Mouse (Mus musculus): ENCODE data around the gene Mgat5.

Mgat5 gene

DNA sequence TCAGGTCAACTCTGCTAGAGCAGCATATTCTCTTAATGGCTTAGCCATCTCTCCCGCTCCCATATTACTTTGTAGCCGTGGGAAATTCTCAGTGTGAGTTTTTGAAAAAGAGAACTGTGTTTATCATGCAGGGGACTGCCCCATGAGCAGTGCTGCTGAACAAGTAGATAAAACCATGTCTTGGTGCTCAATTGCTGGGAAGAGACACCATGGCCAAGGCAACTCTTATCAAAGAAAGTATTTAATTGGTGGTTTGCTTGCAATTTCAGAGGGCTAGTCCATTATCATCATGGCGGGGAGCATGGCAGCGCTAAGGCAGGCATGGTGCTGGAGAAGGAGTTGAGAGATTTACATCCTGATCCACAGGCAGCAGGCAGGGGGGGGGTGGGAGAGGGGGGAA is 54.9 kb downstream of the Mgat5 start:
- DNase-seq (ENCODE audit: low read depth, low spot score): no peak

GRCm38 (mm10) chr1:127260969-127261368 is 56.2 kb downstream of the Mgat5 start:
- DNase-seq (ENCODE audit: low read depth, low spot score): no peak

DNA sequence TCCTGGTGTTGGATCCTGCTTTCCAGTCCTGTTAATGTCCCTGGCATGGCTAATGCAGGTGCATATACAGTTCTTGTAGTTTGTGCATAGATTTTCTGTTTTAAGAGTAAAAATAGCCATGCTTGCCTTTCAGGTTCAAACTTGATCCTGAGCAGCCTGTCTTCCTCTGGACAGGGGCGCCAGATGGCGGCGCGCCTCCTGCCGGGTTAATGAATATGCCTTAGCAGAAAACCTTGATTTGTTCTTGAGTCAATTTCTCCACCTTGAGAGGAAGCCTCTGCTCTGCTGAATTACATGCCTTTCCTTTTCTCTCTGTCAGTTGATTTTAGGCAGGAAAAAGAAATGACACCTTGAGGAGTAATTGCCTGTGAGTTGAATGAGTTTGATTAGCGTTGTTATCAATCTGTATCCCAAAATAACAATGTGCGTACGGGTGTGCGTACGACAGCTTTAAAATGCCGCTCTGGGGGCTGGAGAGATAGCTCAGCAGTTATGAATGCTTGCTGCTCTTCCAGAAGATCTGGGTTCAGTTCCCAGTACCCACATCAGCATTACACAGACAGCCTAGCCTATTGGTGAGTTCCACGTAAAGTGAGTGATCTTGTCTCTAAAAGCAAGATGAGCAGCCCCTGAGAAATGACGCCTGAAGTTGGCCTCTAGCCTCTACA is 57.5 kb downstream of the Mgat5 start:
- no peak for DNase-seq (ENCODE audit: low read depth, low spot score)

DNA sequence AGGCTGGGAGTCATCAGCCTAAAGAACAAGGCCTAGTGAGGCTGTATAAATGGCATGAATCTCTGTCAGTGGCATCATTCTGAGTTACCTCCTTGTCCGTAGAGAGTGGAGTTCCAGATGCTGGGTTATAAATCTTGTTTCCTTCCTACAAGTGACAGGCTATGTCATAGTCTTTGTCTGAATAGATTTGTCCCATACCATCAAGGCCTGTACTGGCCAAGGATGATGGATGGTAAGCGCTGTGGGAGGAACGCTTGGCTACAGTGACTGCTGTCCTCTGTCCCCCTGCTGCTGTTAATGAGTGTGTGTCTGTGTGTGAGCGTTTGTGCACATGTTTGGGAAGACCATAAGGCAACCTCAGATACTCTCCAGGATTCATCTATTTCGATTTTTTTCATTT is 63.2 kb downstream of the Mgat5 start:
- DNase-seq (ENCODE audit: low read depth, low spot score): no peak

DNA sequence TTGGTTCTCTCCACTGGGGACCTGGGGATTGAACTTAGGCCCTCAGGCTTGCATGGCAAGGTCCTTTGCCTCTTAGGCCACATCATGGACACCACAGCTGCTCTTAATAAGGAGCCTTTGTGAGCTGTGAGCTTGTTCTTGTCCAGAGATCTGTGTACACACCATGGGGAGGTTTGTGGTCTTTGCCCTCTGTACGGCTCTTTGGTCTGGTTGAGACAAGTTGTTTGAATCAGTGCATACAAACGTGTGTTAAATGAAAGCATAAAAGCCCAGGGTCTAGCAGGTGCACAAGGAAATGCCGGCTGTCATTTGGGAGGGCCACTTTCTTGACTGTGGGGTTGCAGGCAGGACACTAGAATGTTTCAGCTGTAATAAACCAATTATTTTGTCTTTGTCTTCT is 64.5 kb downstream of the Mgat5 start:
- no peak for DNase-seq (ENCODE audit: low read depth, low spot score)

DNA sequence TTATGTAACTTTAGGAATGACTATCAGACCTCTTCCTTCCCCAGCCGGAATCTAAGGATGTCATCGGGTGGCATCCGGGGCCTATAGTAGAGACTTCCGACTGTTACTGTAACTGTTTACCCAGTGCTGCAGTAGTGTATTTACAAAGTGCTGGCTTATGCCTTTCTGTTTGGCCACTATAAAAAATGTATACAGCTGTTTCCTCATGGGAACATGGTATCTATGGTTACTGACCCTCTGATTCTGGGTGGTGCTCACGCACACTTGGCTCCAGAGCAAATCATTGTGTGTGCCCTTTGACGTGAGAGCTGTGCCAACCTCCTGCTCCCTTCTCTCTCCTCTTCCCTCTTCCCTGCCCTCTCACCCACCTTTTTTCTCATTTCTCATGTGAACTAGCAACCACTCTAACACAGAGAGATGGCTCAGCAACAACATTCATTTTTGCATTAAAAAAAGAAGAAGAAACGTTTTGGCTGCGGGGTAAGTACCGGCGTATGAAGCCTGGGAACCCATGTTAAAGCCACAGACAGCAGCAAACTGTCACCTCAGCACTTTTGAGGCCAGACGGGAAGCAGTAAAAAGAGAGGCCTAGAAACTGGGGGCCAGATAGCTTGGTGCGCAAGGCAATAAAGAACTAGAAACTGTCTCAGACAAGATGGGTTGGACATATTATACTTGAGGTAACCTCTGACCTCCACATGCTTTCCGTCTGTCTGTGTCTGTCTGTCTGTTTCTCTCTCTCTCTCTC is 65.6 kb downstream of the Mgat5 start:
- DNase-seq (ENCODE audit: low read depth, low spot score): no peak

DNA sequence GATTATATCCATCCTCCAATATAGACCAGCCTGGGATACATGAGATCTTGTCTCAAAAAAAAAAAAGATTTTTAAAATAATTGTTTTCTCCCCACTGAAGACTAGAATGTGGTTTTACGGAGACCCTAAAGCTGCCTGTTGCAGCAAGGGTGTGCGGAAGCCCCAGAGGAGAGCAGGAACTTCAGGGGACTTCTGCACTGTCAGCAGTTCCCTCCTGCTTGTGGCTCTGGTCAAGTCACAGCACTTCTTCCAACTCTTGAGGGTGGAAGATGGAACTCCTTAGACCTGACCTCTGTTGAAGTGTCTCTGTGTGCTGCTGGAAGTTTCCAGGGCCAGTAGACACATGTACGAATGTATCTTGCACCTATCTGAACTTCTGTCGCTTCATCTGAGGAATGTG is 66.3 kb downstream of the Mgat5 start:
- DNase-seq (ENCODE audit: low read depth, low spot score): no peak

- DNase-seq (ENCODE audit: low read depth, low spot score): no peak
Observed at GRCm38 (mm10) chr1:127273363-127273762, 68.5 kb downstream of the Mgat5 start.

DNA sequence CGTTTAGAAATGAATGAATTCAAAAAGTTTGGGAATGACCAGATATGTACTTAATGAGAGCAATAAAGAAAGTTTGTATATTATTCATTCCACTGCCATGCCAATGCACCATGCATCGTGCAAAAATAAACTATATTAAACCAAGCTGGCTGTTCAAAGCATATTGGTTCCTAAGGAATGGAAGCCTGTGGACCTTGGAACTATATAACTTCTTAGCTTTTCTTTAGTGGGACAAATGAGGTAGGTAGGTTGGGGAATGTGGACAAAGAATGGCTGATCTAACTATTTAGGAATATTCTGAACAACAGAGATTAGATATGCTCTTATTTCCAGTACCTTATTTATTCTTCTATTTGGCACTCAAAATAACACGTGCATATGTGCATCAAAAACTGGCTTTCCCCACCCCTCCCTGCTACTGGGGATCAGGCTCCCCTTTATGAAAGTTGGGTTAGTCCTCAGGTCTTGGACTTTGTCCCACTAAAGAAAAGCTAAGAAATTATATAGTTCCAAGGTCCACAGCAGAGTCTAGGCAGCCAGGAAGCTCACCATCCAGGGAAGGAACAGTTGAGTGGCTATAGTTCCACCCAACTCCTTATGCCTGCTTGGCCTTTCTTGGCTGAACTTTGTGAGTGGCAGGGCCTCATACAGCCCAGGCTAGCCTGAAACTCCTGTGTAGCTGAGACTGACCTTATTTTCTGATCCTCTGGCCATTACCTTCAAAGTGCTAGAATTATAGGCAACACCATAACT is 70.9 kb downstream of the Mgat5 start:
- DNase-seq (ENCODE audit: low read depth, low spot score): no peak

- no peak for DNase-seq (ENCODE audit: low read depth, low spot score)
Observed at GRCm38 (mm10) chr1:127278067-127278466, 73.3 kb downstream of the Mgat5 start.

- no peak for DNase-seq (ENCODE audit: low read depth, low spot score)
Observed at GRCm38 (mm10) chr1:127280256-127280655, 75.4 kb downstream of the Mgat5 start.

- no peak for DNase-seq (ENCODE audit: low read depth, low spot score)
Observed at GRCm38 (mm10) chr1:127284975-127285374, 80.2 kb downstream of the Mgat5 start.

DNA sequence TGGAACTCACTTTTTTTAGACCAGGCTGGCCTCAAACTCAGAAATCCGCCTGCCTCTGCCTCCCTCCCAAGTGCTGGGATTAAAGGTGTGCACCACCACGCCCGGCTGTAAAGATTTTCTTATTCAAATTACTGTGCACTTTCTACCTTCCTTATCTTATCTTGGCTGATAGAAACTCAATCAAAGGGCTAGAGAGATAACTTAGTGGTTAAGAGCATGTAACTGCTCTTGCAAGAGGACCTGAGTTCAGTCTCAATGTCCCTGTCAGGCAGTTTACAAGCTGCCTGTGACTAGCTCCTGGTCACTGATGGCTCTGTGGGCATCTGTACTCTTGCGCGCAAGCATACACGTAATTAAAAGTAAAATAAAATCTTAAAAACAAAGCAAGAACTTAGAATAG is 82.7 kb downstream of the Mgat5 start:
- no peak for DNase-seq (ENCODE audit: low read depth, low spot score)

DNA sequence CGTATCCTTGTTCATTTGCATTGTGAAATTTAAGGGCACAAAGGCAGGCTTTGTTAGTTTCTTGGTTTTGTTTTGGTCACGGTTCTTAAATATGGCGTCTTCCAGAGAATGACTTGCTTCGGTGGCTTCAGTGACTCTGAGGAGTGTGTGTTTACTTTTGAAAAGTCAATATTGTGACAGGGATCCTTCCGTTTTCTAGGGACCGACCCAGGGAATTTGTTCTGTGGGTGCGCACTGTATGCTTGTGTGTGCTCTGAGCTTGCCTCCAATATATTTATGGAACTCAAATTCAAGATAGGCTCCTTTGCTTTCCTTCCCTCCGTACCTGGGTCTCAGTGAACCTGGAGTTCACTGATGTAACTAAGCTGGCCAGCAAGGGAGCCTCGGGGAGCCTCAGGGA is 86.1 kb downstream of the Mgat5 start:
- no peak for DNase-seq (ENCODE audit: low read depth, low spot score)

- no peak for DNase-seq (ENCODE audit: low read depth, low spot score)
Observed at GRCm38 (mm10) chr1:127291721-127292120, 86.9 kb downstream of the Mgat5 start.

GRCm38 (mm10) chr1:127293286-127293685 is 88.5 kb downstream of the Mgat5 start:
- DNase-seq (ENCODE audit: low read depth, low spot score): no peak

DNA sequence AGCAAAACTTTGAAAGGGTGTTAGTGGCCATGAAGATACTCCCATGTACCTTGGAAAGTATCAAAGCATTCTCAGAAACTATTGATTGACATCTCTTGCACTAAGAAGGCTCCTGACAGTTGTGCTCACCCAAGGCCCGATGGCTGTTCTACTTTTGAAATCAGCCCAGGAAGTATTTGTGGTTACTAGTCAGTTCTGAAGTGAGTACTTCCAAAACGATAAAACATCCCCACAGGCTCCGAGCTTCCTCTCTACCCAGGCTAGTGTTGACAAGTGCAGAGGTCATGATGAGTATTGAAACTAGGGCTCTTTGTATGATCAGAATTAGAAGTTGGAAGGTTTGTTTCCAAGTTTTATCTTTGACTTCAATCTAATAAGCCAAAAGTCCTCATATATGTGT is 92.0 kb downstream of the Mgat5 start:
- DNase-seq (ENCODE audit: low read depth, low spot score): no peak

DNA sequence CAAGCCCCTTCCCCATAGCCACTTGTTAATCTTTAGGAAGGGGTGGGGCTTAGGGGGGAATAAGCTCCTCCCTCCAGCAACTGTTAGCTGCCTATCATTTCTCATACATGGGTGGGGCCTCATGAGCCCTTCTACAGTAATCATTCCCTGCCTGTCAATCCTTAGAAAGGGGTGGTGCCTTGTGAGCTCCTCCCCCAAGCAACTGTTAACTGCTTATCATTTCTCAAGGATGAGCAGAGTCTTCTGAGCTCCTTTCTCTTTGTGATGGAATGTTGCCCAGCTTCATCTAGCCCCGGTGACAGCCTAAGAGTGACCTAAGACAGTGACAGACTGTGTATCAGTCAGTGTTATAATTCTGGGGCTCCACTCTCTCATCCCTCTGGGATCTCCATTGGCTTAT is 95.0 kb downstream of the Mgat5 start:
- no peak for DNase-seq (ENCODE audit: low read depth, low spot score)

GRCm38 (mm10) chr1:127301038-127301437 is 96.2 kb downstream of the Mgat5 start:
- DNase-seq (ENCODE audit: low read depth, low spot score): no peak

DNA sequence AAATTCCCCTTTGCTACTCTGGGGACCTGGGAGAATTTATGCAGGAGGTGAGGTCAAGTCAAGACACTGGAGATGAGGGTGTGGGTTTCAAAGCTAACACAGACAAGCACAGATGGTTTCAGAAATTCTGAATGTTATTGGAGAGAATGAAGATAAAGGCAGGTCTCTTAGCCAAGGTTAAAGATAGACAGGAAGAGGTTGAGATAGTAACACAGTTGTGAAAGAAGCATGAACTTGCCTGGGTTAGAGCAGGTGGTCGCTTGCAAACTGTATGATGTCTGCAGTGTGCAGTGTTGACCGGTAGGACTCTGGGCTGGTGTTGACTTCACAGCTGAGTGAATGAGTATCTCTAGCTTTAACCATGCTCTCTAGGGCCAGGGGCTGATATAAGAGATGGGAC is 97.8 kb downstream of the Mgat5 start:
- DNase-seq (ENCODE audit: low read depth, low spot score): no peak

- no peak for DNase-seq (ENCODE audit: low read depth, low spot score)
Observed at GRCm38 (mm10) chr1:127303791-127304190, 99.0 kb downstream of the Mgat5 start.

GRCm38 (mm10) chr1:127304281-127304680 is 99.5 kb downstream of the Mgat5 start:
- no peak for DNase-seq (ENCODE audit: low read depth, low spot score)

DNA sequence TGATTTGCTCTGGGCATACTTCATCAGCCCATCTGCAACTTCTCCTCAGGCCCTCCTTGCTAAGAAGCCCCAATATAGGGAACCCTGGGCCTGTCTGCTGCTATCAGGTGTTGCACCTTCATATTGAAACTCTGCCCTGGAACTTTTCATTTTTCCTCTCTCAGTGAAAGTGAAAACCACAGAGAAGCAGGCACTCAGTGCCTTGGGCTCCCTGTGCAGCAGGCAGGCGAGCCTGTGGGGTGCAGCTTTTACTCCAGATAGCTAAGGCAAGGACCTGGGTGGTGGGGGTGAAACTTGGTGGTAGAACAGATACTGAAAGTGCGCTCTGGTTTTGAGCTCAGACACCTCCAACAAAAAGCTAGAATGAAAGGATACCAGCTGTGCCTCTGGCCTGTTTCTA is 100.8 kb downstream of the Mgat5 start:
- DNase-seq (ENCODE audit: low read depth, low spot score): no peak

Measured in retina, postnatal 7 days (tissue).